Mouse (Mus musculus) spleen, adult 2 months (tissue): Measurements from ENCODE around the gene Adgrg4. TPM values are rescaled to one million over a fixed set of nuclear protein-coding genes. Genes with fewer than 3 reads are reported as not detected.
A peak's percentile ranks its signal among the peaks of the same experiment; 100 is the strongest.

Experiments
- DNase-seq, 2 experiments: peaks; one replicate each; pipeline versions ENCODE4 v3.0.0 to v3.0.0-alpha.2; 2012 to 2021; ENCODE audit warnings: low spot score in 2 of 2, low read depth in 1 of 2
- H3K27ac ChIP-seq: fragments of 200-500 bp; 2 replicates; pipeline ENCODE4 v1.5.1; 2012; ENCODE audit warnings: low read length, inconsistent platforms; ENCODE audit not compliant: insufficient read depth
- H3K27me3 ChIP-seq: fragments of 200-500 bp; 2 replicates; pipeline ENCODE4 v1.6.1; 2012; ENCODE audit warnings: mild to moderate bottlenecking, moderate library complexity, low read length, inconsistent platforms; ENCODE audit not compliant: control insufficient read depth, insufficient read depth
- H3K36me3 ChIP-seq: fragments of 200-500 bp; 2 replicates; pipeline ENCODE4 v1.6.1; 2012; ENCODE audit warnings: mild to moderate bottlenecking, low read length, inconsistent platforms; ENCODE audit not compliant: control insufficient read depth, insufficient read depth
- H3K4me1 ChIP-seq: fragments of 200-500 bp; 2 replicates; pipeline ENCODE4 v1.6.1; 2011; ENCODE audit warnings: inconsistent platforms; ENCODE audit not compliant: control insufficient read depth, insufficient read depth, insufficient read length
- H3K4me3 ChIP-seq: fragments of 200-500 bp; 2 replicates; pipeline ENCODE4 v1.5.1; 2011; ENCODE audit warnings: mild to moderate bottlenecking, inconsistent platforms; ENCODE audit not compliant: insufficient read depth, insufficient read length; ENCODE audit errors: extremely low read depth
- CTCF ChIP-seq: fragments of 200-500 bp; IDR thresholded peaks from 2 replicates; pipeline ENCODE4 v1.5.1; 2011; ENCODE audit warnings: mild to moderate bottlenecking, inconsistent platforms; ENCODE audit not compliant: insufficient read depth, insufficient read length, insufficient replicate concordance; ENCODE audit errors: extremely low read depth
- POLR2A ChIP-seq: fragments of 200-500 bp; IDR thresholded peaks from 2 replicates; pipeline ENCODE4 v1.6.1; 2011; ENCODE audit warnings: low read depth, low read length, inconsistent platforms
- WGBS: fragments of 180-500 bp; shearing (Covaris S2); methylation state at CpG from one replicate; pipeline ENCODE4 v1.1.7; 2018; 5-methylcytosine and 5-hydroxymethylcytosine counted together
- polyA plus RNA-seq: library from polyadenylated mRNA; depleted of rRNA; stranded (reverse); fragments of >200 nt; gene quantifications from 2 replicates; pipeline ENCODE4 v1.2.3, GENCODE M21; 2012; rRNA removed

Gene Adgrg4
- not detected in 2 replicates for polyA plus RNA-seq

GRCm38 (mm10) chrX:56869863-56870262 is at the start of gene Adgrg4:
TSS of gene Adgrg4 (plus strand) at chrX:56870163.
- Histone ChIP-seq H3K4me3 (no peak within 1 kb of the TSS), H3K27ac (no peak within 1 kb of the TSS), H3K36me3 (no peaks in the 10 kb centered on the region), H3K4me1 (no peaks in the 10 kb centered on the region), H3K27me3 (no peaks in the 10 kb centered on the region)
- 86% methylated on average over 2 of the region's 2 CpGs for WGBS
- DNase-seq, result no peak
- TF ChIP-seq CTCF (no peak), POLR2A (no peak)

GRCm38 (mm10) chrX:56821765-56822603 is 48.0 kb upstream of the Adgrg4 start, which contains the start of gene Map7d3:
TSS of gene Map7d3 (minus strand) at chrX:56822326.
- peak within 1 kb of the TSS; percentile 49 for H3K4me3 ChIP-seq
- WGBS, result 22% methylated on average over 35 of the region's 35 CpGs

GRCm38 (mm10) chrX:56827492-56827891 is 42.5 kb upstream of the Adgrg4 start:
- no peaks in the 10 kb centered on the region for H3K4me1 ChIP-seq
- no peaks in the 10 kb centered on the region for H3K27me3 ChIP-seq
- H3K4me3 ChIP-seq, result no peak overlapping the region
- no peaks in the 10 kb centered on the region for H3K36me3 ChIP-seq
- DNase-seq, result no peak
- WGBS, result 53% methylated on average over 6 of the region's 6 CpGs
- H3K27ac ChIP-seq, result no peak overlapping the region
- TF ChIP-seq CTCF (no peak), POLR2A (no peak)

More at GRCm38 (mm10) chrX:56821765-56822603, 48.0 kb upstream of the Adgrg4 start, which contains the start of gene Map7d3:
- Histone ChIP-seq H3K27me3 (no peaks in the 10 kb centered on the region), H3K36me3 (no peaks in the 10 kb centered on the region), H3K4me1 (no peaks in the 10 kb centered on the region), H3K27ac (no peak within 1 kb of the TSS)
- DNase-seq, result no peak
- TF ChIP-seq CTCF, result no peak
- no peak for TF ChIP-seq POLR2A

GRCm38 (mm10) chrX:56835842-56836241 is 34.1 kb upstream of the Adgrg4 start:
- Histone ChIP-seq H3K4me3 (no peak overlapping the region), H3K4me1 (no peaks in the 10 kb centered on the region)

DNA sequence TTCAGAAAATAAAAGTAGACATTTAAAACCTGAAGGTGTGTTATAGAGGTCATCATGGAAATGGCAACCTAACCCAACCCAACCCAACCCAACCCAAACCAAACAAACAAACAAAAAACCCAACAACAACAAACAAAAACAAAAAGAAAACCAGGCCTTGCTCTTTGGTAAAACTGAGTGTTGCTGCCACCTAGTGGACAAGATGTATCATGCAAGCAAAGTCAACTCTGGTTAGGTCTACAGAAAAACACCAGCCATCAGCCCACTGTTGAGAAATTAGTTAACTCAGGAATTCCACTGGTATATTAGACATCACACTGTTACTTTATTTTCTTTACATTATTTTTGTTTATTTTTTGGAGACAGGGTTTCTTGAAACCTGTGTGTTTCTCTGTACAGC is 30.6 kb upstream of the Adgrg4 start:
- no peaks in the 10 kb centered on the region for H3K4me1 ChIP-seq

More at GRCm38 (mm10) chrX:56835842-56836241, 34.1 kb upstream of the Adgrg4 start:
- WGBS, result 73% methylated on average over 6 of the region's 6 CpGs
- Histone ChIP-seq H3K27me3 (no peaks in the 10 kb centered on the region), H3K36me3 (no peaks in the 10 kb centered on the region), H3K27ac (no peak overlapping the region)
- TF ChIP-seq CTCF, result no peak
- TF ChIP-seq POLR2A, result no peak
- DNase-seq, result no peak

DNA sequence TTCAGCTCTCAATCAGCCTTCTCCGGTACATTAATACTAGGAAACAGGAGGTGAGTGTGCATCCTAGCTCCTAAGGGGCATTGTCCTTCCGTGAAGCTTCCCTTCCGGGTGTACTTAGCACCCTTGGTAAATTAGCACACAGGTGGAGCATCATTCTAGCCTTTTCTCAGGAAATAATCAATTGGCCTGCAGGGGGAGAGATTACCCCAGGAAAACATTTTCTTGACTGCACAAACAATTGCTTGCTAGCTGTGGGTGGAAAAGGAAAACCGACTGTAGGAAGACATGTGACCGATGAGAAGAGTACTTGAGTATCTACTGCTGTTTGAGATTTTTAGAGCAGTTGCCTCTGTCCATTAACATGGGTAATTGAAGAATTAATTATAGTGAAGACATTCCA is 28.7 kb upstream of the Adgrg4 start:
- Histone ChIP-seq H3K27ac (no peak overlapping the region), H3K27me3 (no peaks in the 10 kb centered on the region), H3K4me1 (no peaks in the 10 kb centered on the region), H3K36me3 (no peaks in the 10 kb centered on the region), H3K4me3 (no peak overlapping the region)
- 68% methylated on average over 5 of the region's 5 CpGs for WGBS
- TF ChIP-seq POLR2A (no peak), CTCF (no peak)
- DNase-seq, result no peak

More for the DNA sequence above, 30.6 kb upstream of the Adgrg4 start:
- H3K4me3 ChIP-seq, result no peak overlapping the region
- no peak for TF ChIP-seq CTCF
- no peak for TF ChIP-seq POLR2A
- H3K27ac ChIP-seq, result no peak overlapping the region
- DNase-seq, result no peak
- H3K36me3 ChIP-seq, result no peaks in the 10 kb centered on the region
- H3K27me3 ChIP-seq, result no peaks in the 10 kb centered on the region

DNA sequence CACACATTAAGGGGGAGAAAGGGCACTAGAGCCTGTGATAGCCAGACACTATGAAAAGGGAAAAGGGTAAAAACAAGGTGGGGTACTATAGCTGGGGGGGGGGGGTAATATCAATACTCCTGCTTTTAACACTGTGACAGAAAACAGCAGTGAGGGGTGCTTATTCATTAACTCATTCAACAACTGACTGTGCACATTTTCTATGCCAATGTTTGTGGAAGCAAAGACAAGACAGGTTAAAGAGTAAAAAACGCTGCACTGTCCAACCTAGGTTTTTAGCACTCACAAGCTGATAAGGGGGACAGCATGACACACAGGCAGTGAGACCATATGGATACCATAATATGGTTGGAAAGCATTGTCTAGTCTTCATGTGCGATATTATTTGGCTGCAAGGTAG is 142.9 kb downstream of the Adgrg4 start:
- Histone ChIP-seq H3K4me3 (no peak overlapping the region), H3K4me1 (no peaks in the 10 kb centered on the region), H3K27me3 (no peaks in the 10 kb centered on the region), H3K36me3 (no peaks in the 10 kb centered on the region), H3K27ac (no peak overlapping the region)
- 79% methylated on average over 2 of the region's 2 CpGs for WGBS
- no peak for DNase-seq
- TF ChIP-seq CTCF, result no peak
- TF ChIP-seq POLR2A, result no peak
